Mouse (Mus musculus): ENCODE measurements around the gene Tff3.

- TF ChIP-seq CTCF (IDR thresholded peaks at IDR 0.05; ENCODE audit: borderline replicate concordance, extremely low read depth, insufficient read depth, insufficient read length) (no peak), POLR2A (IDR thresholded peaks at IDR 0.05; ENCODE audit: borderline replicate concordance, extremely low read depth, insufficient read depth, insufficient read length, poor library complexity, severe bottlenecking) (no peak)
These were observed 34.7 kb downstream of the Tff3 start for GRCm38 (mm10) chr17:31094781-31095180.
